Mouse (Mus musculus): ENCODE data around the gene Krtap1-3. TPM values are rescaled to one million over a fixed set of nuclear protein-coding genes. Genes with fewer than 3 reads are reported as not detected.
"Not testable (repeated sequence)": the region's sequence is repeated elsewhere in the genome, so short reads cannot be mapped to it uniquely, and the experiment has no call there.

Krtap1-3 gene
- polyA plus RNA-seq (2012; rRNA removed), result not detected in 2 replicates

DNA sequence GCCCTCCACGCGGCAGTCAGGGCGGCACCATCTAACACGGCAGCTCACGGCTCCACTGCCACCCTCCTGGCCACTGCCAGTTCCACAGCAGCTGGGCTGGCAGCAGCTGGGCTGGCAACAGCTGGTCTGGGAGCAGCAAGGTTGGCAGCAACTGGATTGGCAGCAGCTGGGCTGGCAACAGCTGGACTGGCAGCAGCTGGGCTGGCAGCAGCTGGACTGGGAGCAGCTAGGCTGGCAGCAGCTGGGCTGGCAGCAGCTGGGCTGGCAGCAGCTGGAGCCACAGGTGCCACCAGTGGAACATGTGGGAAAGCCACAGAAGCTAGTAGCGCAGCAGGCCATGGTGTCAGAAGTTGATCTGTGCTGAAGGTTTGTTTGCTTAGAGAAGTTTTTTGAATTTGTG is at the start of gene Krtap1-3:
Gene Krtap1-3, minus strand, starts transcription at position 359 of the 400 bp plus-strand sequence.
- no peak for DNase-seq (ENCODE audit: extremely low spot score in 1 of 2, low spot score in 1 of 2)

DNA sequence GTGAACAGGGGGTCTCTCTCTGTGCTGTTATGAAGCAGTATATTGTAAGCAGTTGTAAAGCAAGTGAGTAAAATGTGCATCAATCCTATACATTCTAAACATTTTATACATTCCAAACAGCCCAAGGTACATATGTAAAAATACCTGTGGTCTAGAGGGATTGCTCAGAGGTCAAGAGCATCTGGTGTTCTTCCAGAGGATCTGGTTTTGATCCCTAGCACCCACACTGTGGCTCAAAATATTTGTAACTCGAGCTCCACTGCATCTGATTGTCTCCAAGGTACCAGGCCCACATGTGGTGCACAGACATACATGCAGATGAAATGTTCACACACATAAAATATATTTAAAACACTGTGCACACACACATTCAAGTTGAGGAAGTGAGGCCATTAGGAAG is 49.8 kb upstream of the Krtap1-3 start:
- DNase-seq (ENCODE audit: extremely low spot score in 1 of 2, low spot score in 1 of 2), result no peak

DNA sequence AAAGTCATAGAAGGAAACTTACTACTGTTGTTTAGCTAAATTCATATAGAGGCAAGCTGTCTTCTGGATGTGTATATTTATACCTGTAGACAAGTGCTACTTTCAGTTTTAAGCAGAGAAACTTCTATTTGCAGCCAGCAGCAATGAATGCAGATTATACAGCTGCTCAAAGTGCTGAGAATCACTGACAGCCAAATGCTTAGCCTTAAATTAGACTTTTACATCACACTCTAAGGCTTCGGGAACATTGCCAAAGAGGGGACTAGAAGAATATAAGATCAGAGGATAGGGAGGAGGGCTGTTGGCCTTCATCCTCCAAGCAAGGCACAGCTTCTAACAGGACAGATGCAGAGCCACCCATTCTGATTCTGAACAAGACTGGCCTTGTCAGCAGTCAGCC is 45.9 kb upstream of the Krtap1-3 start:
- DNase-seq (ENCODE audit: extremely low spot score in 1 of 2, low spot score in 1 of 2), result peak; percentile 3 to 42

DNA sequence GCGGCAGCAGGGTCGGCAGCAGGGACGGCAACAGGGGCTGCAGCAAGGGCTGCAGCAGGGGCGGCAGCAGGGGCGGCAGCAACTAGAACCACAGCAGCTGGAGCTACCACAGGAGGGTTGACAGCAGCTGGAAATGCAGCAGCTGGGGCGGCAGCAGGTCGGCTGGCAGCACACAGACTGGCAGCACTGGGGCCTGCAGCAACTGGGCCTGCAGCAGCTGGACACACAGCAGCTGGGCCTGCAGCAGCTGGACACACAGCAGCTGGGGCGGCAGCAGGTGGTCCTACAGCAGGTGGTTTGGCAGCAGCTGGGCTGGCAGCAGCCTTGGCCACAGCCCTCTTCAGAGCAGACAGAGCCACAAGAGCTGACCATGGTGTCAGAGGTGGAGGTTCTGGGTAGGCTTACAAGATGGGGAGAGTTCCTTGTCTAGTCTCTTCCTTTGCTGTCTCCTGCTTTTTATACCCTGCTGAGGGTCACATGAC is 43.6 kb upstream of the Krtap1-3 start, which contains the start of gene Krtap4-2:
Gene Krtap4-2, minus strand, starts transcription at position 432 of the 482 bp plus-strand sequence.
- DNase-seq (ENCODE audit: extremely low spot score in 1 of 2, low spot score in 1 of 2), result no peak

DNA sequence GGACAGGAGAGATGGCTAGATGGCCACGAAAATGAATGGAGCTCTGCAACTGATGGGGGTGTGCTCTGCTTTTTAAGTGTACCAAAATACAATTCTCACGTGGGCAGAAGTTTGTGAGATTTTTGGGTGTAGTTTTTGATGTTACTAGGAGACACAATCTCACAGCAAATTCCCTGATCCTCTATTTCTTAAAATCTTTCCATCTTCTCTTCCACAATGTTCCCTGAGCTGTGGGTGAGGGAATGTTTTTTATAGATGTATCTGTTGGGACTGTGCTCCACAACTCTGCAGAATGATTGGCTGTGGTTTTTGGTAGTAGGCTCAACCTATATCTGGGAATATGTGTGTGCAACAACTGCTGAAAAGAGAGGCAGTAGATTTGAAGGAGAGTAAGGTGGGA is 42.2 kb upstream of the Krtap1-3 start:
- DNase-seq (ENCODE audit: extremely low spot score in 1 of 2, low spot score in 1 of 2), result peak; percentile 25 to 61

DNA sequence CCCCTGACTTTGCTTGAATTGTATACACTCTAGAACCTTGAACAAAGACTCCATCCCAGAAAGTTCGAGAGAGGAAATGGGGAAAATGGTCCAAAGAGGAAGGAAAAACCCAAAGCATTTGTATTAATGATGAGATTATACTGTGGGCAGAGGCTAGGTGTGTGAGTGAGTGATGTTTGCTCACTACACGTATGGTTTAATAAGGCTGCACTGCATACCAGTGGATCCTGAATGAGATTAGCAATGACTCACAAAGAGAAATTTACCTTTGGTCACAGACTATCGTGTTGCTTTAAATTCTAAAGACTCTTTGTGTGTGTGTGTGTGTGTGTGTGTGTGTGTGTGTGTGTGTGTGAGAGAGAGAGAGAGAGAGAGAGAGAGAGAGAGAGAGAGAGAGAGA is 39.8 kb upstream of the Krtap1-3 start:
- no peak for DNase-seq (ENCODE audit: extremely low spot score in 1 of 2, low spot score in 1 of 2)

DNA sequence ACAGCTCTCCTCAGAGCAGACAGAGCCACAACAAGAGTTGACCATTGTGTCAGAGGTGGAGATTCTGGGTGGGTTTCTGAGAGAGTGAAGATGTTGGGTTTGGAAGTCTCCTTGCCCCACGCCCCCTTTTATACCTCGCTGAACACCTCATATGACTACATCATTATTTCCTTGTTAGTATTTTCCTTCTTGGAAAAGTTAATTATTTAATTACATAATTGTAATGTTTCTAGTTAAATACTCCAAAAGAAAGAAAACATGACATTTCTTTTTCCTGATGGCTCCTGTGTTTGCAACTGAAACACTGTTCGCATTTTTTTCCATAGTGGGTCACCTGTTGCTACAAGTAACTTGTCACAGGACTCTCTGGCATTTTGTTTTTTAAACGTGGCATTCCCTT is 37.0 kb upstream of the Krtap1-3 start, which contains the start of gene Krtap4-1:
Gene Krtap4-1, minus strand, starts transcription at position 101 of the 400 bp plus-strand sequence.
- no peak for DNase-seq (ENCODE audit: extremely low spot score in 1 of 2, low spot score in 1 of 2)

DNA sequence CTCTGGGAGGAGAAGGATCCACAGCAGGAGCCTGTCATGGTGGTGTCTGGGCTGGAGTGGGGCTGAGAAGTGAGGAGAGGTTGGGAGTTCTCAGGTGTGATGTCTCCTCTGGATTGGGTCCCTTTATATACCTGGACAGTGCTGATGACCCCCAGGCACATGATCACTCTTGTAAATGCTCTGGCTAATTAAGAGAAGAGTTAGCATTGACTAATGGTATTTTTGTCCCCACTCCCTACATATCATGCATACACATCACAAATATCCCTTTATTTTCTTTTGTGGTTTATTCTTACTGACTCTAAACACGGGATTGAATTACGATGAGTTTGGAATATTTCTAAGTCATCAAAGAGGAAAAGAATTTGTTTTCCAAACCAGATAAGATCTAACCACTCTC is 29.2 kb upstream of the Krtap1-3 start, which contains the start of gene Gm11562:
Gene Gm11562, minus strand, starts transcription at position 101 of the 400 bp plus-strand sequence.
- DNase-seq (ENCODE audit: extremely low spot score in 1 of 2, low spot score in 1 of 2), result no peak

DNA sequence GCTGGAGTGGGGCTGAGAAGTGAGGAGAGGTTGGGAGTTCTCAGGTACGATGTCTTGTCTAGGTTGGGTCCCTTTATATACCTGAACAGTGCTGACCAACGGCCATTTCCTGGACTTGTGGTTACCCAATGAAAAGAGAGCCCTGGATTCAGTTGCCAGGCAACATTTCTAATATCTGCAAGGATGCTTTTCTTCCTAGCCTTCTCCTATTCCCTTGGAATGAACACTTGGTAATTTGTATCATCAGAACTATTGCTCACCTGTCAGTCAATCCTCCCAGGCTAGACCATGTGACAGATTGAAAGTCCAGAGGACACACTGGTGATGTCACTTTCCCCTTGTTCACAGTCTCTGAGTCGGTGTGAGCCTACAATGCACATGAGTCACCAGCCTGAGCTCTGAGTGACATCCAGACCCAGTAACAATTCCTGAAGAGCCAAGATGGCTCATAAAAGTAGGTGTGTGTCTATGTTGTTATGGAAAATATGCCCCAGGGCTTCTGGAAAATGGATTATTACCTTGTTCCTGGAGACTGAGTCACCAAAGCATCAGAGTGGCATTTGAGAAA is 23.7 kb upstream of the Krtap1-3 start, which contains the start of gene Krtap2-4:
Gene Krtap2-4, minus strand, starts transcription at position 51 of the 568 bp plus-strand sequence.
- no peak for DNase-seq (ENCODE audit: extremely low spot score in 1 of 2, low spot score in 1 of 2)

DNA sequence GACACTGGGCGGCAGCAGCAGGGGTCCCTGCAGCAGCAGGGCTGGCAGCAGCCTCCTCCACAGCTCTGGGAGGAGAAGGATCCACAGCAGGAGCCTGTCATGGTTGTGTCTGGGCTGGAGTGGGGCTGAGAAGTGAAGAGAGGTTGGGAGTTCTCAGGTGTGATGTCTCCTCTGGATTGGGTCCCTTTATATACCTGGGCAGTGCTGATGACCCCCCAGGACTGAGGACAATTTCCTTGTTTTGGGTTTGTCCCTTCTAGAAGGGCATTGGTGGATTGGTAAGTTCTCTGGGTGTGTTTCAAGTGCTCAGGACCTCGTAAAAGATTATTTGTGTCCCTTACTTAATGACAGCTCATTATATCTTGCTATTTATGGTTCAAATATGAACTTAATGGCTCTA is 18.9 kb upstream of the Krtap1-3 start, which contains the start of gene Gm11937:
Gene Gm11937, minus strand, starts transcription at position 101 of the 400 bp plus-strand sequence.
- DNase-seq (ENCODE audit: extremely low spot score in 1 of 2, low spot score in 1 of 2), result not testable (repeated sequence)

DNA sequence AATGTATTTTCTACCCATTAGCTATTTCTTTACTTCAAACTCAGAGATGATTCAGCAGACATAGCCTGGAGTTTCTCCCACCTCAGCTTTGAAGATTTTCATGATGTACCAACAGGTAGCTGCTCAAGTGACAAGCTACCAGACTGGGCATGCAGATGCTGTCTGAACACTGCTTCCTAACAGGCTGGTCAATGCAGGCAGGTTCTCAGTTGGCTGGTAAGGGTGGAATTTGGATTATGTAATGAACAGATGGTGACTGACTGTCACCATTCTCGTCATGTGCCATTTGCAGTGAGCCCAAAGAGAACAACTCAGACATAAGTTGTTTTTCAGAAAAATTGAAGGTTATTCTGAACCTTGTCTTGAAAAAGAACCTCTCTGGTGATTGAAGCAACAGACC is 18.0 kb upstream of the Krtap1-3 start:
- peak; percentile 46 to 61 for DNase-seq (ENCODE audit: extremely low spot score in 1 of 2, low spot score in 1 of 2)

DNA sequence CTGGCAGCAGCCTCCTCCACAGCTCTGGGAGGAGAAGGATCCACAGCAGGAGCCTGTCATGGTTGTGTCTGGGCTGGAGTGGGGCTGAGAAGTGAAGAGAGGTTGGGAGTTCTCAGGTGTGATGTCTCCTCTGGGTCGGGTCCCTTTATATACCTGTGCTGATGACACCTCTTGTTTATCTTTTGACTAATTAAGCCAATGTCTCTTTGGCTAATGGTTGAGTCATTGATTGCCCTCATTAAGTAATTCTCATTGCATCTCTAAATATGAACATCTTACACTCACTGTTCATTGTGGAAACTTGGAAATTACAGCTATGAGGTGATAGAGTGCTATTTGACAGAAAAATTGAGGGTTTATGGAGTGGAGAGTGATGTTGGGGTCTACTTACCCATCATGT is 12.1 kb upstream of the Krtap1-3 start, which contains the start of gene Gm11938:
Gene Gm11938, minus strand, starts transcription at position 101 of the 400 bp plus-strand sequence.
- not testable (repeated sequence) for DNase-seq (ENCODE audit: extremely low spot score in 1 of 2, low spot score in 1 of 2)

DNA sequence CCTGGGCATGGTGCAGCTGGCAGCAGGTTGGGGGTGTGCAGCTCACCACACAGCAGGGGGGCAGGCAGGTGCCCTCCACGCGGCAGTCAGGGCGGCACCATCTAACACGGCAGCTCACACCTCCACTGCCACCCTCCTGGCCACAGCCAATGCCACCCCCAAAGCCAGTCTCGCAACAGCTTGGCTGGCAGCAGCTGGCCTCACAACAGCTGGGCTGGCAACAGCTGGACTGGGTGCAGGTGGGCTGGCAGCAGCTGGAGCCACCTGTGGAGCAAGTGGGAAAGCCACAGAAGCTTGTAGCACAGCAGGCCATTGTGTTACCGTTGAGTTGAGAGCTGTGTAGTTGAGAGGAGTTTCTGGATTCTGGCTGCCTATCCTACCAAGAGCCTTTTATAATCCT is 6.6 kb upstream of the Krtap1-3 start, which contains the start of gene Krtap9-3:
Gene Krtap9-3, minus strand, starts transcription at position 364 of the 400 bp plus-strand sequence.
- not testable (repeated sequence) for DNase-seq (ENCODE audit: extremely low spot score in 1 of 2, low spot score in 1 of 2)

DNA sequence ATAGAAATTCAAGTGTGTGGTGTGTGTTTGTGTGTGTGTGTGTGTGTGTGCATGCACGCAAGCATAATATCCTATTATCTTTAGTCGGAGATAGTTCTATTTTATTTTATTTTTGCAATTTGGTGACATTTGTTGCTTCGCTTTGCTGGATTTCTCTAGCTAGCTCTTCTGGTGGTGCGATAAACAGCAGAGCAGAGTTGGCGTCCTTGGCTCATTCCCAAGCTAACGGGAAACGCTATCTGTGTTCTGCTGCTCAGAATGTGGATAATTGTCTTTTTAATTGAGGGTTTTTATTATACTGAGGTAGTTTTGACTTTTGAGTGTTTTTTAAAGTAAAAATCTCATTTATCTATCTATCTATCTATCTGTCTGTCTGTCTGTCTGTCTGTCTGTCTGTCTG is 6.0 kb downstream of the Krtap1-3 start:
- peak in 1 of 2 experiments; percentile 42 for DNase-seq (ENCODE audit: extremely low spot score in 1 of 2, low spot score in 1 of 2)

DNA sequence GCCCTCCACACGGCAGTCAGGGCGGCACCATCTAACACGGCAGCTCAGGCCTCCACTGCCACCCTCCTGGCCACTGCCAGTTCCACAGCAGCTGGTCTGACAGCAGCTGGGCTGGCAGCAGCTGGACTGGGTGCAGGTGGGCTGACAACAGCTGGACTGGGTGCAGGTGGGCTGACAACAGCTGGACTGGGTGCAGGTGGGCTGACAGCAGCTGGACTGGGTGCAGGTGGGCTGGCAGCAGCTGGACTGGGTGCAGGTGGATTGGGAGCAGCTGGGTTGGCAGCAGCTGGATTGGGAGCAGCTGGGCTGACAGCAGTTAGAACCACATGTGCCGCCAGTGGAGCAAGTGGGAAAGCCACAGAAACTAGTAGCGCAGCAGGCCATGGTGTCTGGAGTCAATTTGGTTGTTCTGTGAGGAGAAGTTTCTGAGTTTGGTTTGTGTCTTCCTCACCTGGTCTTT is 7.9 kb downstream of the Krtap1-3 start, which contains the start of gene Krtap1-4:
Gene Krtap1-4, minus strand, starts transcription at position 410 of the 460 bp plus-strand sequence.
- no peak for DNase-seq (ENCODE audit: extremely low spot score in 1 of 2, low spot score in 1 of 2)

DNA sequence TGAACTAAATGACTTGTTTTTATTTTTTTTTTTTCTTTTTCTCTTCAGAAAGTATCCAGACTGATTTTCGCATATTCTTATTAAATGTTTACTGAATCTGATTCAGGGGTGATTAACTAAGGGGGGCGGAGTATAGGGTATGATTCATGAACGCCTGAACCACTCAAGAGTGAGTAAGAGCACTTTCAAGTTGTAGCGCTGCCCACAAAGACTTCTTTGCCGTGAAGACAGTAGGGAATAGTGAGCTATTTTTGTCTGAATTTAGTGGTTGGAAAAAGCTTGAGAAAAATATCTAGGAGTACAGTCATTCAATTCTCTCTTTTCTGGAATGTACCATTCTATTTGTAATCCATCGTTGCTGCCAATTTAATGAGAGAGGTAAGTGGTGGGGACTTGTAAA is 9.6 kb downstream of the Krtap1-3 start:
- DNase-seq (ENCODE audit: extremely low spot score in 1 of 2, low spot score in 1 of 2), result peak in 1 of 2 experiments; percentile 51

DNA sequence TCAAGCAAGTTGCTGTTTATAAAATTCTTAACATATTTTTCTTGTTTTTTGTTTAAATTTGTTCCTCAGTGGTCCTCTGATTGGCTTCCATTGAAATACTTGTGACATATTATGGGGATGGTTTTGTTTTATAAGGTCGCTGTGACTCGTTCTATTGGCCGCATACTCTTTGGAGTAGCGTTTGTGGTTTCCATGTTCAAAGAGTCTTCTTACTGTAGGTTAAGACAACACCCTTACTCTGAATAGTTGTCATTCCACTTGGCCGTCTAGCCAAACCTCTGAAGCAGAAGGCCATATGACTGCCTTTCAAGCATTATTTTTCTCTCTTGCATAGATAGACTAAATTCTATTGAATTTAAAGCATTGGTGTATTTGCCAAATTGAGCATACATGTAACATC is 10.1 kb downstream of the Krtap1-3 start:
- no peak for DNase-seq (ENCODE audit: extremely low spot score in 1 of 2, low spot score in 1 of 2)

DNA sequence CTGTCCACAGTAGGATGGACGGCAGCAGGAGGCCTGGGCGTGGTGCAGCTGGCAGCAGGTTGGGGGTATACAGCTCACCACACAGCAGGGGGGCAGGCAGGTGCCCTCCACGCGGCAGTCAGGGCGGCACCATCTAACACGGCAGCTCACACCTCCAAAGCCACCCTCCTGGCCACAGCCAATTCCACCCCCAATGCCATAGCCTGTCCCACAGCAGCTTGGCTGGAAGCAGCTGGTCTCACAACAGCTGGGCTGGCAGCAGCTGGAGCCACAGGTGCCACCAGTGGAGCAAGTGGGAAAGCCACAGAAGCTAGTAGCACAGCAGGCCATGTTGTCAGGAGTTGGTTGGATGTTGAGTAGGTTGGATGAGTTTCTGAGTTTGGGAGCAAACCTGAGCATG is 10.5 kb downstream of the Krtap1-3 start, which contains the start of gene Krtap1-5:
Gene Krtap1-5, minus strand, starts transcription at position 381 of the 400 bp plus-strand sequence.
- no peak for DNase-seq (ENCODE audit: extremely low spot score in 1 of 2, low spot score in 1 of 2)

DNA sequence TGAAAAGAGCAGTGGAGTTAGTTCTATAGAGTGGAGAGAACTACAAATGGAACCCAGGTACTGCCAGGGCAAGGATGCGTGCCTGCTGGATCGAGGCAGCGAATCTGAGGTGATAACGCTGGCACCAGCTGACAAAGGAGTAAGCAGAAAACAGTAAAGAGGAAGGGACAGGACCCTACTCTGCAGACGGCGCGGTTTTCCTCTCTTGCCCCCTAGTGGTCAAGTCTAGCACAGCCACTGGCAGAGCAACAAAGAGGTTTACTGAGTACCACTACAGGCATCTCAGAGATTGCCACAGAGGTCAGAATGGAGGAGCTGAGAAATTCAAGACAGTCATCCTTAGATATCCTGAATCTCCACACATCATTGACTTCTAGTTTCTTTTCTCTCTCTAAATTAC is 17.0 kb downstream of the Krtap1-3 start:
- peak in 1 of 2 experiments; percentile 82 for DNase-seq (ENCODE audit: extremely low spot score in 1 of 2, low spot score in 1 of 2)

DNA sequence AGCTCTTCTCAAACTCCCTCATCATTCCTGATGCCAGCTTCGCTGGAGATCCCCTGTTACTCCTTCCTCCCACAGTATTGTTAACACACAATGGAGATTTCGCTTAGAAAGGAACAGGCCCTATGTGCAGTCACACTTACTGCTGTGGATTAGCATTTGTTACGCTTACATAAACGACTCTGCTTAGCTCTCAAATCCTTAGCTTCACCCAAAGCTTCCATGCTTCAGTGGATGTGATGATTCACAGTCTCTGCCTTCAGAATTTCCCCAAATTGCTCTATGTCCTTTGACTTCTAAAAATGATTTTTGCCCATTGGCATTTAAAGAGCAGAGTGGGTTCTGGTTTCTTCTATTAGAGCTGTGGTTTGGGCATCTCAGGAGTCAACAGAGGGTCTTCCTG is 18.0 kb downstream of the Krtap1-3 start:
- DNase-seq (ENCODE audit: extremely low spot score in 1 of 2, low spot score in 1 of 2), result peak in 1 of 2 experiments; percentile 44

DNA sequence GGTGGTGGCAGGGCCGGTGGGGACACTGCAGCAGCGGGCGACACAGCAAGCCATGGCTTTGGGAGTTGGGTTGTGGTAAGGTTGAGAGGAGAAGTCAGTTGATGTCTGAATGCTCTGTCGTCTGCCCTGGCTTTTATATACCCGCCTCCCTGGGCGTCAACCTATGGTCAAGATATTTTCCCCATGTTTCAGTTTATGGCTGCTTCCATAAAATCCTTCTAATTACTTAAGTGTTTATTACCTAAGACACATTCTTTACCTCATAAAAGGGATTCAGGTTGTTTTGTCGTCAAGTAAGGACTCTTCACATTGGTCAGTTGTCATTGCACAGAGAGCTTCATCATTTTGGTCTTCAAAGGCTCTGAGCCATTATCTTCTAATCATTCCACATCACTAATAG is 24.6 kb downstream of the Krtap1-3 start, which contains the start of gene Krtap3-1:
Gene Krtap3-1, minus strand, starts transcription at position 101 of the 400 bp plus-strand sequence.
- no peak for DNase-seq (ENCODE audit: extremely low spot score in 1 of 2, low spot score in 1 of 2)
